Mouse (Mus musculus): ENCODE measurements at regions not wholly inside any gene's neighbourhood (a gene's known extent, or its start where the extent isn't known, plus 50 kb on each side); places are given as distances from the start of the nearest gene placed in this dataset.

DNA sequence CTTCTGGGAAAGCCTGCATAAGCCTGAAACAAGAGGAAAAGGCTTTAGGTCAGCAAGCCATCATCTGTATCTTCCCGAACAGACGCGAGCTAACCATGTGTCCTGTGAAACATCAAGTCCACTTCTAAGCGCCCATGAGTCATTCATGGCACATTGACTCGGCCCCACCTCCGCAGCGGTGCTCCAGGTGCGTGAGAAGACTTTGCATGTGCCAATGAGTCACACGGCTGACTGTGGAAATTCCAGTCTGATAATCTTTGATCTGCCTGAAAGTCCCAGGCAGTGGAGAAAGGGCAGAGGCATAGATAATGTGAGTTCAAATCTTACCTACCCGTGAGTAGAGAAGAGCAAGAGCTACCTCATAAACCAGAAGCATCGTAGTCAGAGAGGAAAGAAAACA lies 137.8 kb downstream of the Pfkfb3 start:
- Histone ChIP-seq H3K27ac (no peak overlapping the region), H3K4me3 (no peak overlapping the region)
- DNase-seq (ENCODE audit: extremely low spot score in 1 of 2, low spot score in 2 of 2): no peak
- intact Hi-C loops (cut with DNase I): no loop called here
- no peak for TF ChIP-seq CTCF (IDR thresholded peaks at IDR 0.05)

DNA sequence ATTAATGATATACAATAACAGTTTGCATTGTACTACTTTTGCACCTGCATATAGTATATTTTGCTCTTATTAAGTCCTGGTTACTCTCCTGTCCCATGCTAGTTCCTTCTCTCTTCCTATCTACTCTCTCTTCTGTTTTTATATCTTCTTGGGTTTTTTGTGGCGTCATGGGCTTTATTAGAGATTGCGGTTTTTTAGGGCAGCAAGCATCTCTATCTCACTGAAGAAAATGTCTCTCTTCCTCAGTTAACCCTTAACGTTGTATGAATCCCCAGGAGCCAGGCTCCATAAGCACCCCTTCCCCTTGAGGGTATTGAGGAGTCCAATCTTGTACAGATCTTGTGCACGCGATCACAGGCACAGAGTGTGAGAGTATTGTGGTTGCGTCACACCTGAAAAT lies 141.4 kb downstream of the Pfkfb3 start:
- H3K27ac ChIP-seq: no peak overlapping the region
- H3K4me3 ChIP-seq: no peak overlapping the region
- TF ChIP-seq CTCF (IDR thresholded peaks at IDR 0.05): no peak
- intact Hi-C loops (cut with DNase I): no loop called here
- no peak for DNase-seq (ENCODE audit: extremely low spot score in 1 of 2, low spot score in 2 of 2)

DNA sequence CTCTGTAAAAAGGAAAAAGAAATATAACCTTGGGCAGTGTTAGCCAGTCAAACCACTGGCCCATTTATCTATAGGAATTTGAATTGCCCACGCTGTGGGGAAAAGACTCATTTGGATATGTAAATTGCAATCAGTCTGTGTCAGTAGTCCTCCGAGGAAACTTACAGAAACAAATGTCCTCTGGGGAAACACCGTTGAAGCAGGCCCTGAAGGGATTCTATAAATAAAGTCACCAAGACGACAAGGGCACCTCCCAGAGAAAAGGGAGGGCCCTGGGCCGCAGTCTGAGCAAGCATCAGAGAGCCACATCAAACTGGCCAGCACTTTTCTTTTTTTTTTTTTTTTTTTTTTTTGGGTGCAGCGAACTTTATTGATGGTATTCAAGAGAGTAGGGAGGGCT lies 145.4 kb downstream of the Pfkfb3 start:
- Histone ChIP-seq H3K27ac (no peak overlapping the region), H3K4me3 (no peak overlapping the region)
- intact Hi-C loops (cut with DNase I): no loop called here
- DNase-seq (ENCODE audit: extremely low spot score in 1 of 2, low spot score in 2 of 2): no peak
- TF ChIP-seq CTCF (IDR thresholded peaks at IDR 0.05): no peak

DNA sequence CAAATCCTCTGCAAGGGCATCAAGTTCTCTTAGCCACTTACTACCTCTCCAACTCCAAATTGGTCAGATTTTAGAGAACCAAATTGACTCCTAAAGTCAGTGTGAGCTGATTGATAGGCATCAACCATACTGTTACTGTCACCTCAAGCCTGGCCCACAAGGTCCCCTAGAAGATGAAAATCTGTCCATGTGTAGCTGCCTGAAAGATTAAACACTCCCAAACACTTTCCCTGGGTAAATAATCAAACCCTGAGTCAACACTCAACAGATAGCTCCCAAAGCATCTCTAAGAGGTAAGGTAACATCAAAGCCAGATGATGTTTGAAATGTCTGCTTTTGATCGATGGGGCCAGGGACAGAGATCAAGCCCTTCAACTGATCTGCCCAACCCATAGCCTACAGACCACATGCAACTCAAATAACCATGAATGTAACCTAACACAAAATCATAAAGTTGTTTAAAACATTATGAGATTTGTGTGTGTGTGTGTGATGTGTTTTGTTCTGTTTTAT lies 147.7 kb downstream of the Pfkfb3 start:
- H3K27ac ChIP-seq: no peak overlapping the region
- intact Hi-C loops (cut with DNase I): no loop called here
- no peak for DNase-seq (ENCODE audit: extremely low spot score in 1 of 2, low spot score in 2 of 2)
- H3K4me3 ChIP-seq: no peak overlapping the region
- no peak for TF ChIP-seq CTCF (IDR thresholded peaks at IDR 0.05)

DNA sequence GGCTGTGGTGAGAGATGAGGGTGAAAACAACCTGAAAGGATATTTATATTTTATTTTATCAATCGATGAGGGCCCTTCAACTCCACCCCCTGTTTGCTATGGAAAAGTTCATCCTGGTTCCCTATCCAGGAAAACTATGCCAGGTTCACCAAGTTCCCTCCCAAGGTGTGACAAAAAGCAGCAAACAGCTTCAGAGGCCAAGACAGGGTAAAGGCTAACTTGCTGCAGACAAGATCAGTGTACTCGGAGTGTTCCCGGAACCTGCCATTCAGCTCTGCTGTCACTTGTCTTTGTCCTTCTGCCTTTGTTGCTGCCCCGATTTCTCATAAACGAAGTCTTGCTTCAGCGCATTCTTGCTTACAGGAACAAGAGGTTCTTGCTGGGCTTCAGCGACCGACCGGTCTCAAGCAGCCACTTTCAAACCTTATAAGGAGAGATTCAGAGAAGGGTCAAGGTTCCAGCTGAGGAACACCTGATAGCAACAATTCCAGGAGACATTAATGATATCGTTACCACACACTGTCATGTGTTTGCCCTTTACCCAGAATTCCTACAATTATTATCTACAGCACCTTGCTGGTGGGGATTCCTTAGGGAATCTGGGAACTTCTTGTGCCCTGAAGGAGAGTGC lies 151.5 kb downstream of the Pfkfb3 start:
- Histone ChIP-seq H3K27ac (no peak overlapping the region), H3K4me3 (no peak overlapping the region)
- no peak for DNase-seq (ENCODE audit: extremely low spot score in 1 of 2, low spot score in 2 of 2)
- TF ChIP-seq CTCF (IDR thresholded peaks at IDR 0.05): no peak
- intact Hi-C loops (cut with DNase I): no loop called here

DNA sequence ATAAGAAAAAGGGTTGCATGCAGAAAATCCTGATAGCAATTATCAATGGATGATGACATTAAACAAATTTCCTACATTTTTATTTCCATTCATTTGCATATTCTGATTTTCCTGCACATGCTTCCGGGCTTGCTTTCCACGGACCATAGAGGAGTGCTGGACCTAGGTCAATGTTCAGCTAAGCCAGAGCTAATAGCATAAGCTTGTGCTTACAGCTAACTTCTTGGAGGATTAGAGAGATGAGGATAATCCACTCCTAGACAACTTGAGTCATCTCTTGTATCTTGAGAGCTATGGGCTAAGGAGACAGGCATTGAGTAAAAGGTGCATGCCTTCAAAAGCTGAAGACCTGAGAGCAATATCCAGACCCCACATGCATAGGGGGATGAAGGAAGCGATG lies 154.5 kb downstream of the Pfkfb3 start:
- Histone ChIP-seq H3K4me3 (no peak overlapping the region), H3K27ac (no peak overlapping the region)
- DNase-seq (ENCODE audit: extremely low spot score in 1 of 2, low spot score in 2 of 2): no peak
- intact Hi-C loops (cut with DNase I): no loop called here
- no peak for TF ChIP-seq CTCF (IDR thresholded peaks at IDR 0.05)

DNA sequence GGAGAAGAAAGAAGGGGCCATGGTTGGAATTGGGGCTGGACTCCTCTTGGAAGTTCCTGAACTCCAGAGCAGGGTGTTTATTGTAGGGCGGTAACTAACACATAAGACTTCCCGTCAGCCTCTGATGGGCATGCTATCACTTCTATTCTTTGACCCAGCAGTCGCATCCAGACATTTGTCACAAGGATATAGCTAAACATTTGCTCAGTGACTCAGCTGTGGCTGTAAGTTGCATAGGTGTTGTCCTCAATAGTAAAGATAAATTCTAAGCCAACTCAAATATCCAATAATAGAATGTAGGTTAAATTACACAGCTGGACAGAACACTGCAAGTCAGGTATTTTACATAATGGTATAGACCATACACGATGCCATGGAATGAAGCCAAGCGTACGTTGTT lies 154.9 kb downstream of the Pfkfb3 start:
- no peak for TF ChIP-seq CTCF (IDR thresholded peaks at IDR 0.05)
- no peak for DNase-seq (ENCODE audit: extremely low spot score in 1 of 2, low spot score in 2 of 2)
- no peak overlapping the region for H3K4me3 ChIP-seq
- no peak overlapping the region for H3K27ac ChIP-seq
- intact Hi-C loops (cut with DNase I): no loop called here

DNA sequence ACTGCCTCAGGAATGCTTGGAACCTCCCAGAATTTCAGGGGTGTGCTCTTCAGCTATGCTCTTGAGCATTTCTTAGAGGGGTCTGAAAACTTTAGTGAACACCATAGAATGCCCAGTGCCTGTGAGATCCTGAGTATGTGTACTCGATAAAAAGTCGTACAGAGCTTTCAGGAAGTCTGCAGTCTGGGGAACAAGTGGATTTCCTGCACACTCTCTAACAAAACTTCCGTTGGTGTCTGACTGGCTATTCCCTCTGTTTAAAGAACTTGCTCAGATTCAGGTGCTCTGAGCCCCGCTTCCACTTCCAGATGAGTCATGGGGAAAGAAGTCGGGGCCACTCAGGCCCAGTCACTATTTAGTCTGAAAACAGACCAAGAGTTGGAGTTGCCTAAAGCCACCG lies 155.5 kb downstream of the Pfkfb3 start:
- H3K27ac ChIP-seq: no peak overlapping the region; the same call in 1 of the 2 replicates
- no peak for DNase-seq (ENCODE audit: extremely low spot score in 1 of 2, low spot score in 2 of 2)
- H3K4me3 ChIP-seq: no peak overlapping the region
- intact Hi-C loops (cut with DNase I): no loop called here
- no peak for TF ChIP-seq CTCF (IDR thresholded peaks at IDR 0.05)

DNA sequence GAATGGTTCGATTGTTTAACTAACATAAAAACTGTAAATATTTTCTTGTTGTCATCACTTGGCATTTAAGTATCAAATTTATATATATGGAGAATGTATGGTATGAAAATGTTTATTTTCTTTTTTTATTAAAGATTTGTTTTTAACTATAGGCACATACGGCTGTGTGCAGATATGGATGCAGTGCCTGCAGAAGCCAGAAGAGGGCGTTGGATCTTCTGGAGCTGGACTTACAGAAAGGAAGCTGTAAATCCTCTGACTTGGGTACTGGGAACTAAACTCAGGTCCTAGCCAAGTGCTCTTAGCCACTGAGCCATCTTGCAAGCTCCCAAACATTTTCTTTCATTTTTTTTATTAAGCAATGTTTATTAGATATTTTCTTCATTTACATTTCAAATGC lies 157.0 kb downstream of the Pfkfb3 start:
- TF ChIP-seq CTCF (IDR thresholded peaks at IDR 0.05): peak; percentile 10; the same call in 1 of the 2 replicates
- Histone ChIP-seq H3K4me3 (no peak overlapping the region), H3K27ac (no peak overlapping the region)
- intact Hi-C loops (cut with DNase I): no loop called here
- DNase-seq (ENCODE audit: extremely low spot score in 1 of 2, low spot score in 2 of 2): no peak

DNA sequence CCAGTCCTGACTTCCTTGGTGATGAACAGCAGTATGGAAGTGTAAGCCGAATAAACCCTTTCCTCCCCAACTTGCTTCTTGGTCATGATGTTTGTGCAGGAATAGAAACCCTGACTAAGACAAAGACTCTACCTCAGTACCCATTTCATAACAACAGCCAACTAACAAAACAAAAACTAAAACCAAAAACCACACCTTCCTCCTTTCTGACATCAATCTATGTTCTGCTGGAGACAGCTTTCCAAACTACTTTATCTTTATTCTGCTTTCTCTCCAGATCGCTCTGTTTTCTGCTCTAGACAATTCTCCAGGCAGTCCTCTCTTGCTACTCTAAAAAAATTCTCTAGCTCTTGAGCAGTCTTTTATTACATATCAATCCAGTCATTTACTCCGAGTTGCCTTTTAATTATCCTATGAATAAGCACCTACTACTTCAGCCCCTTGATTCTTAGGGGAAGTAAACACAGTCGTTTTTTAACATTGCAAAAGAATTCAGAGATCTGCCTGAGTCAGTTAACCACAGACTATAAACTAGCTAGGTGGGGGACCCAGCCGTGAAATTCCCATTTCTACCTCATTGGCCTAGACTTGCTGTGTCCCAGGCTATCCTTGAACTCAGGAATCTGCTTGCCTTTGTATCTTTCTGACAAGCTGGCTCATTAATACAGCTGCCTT lies 159.1 kb downstream of the Pfkfb3 start:
- no peak for TF ChIP-seq CTCF (IDR thresholded peaks at IDR 0.05)
- no peak overlapping the region for H3K27ac ChIP-seq
- no peak overlapping the region for H3K4me3 ChIP-seq
- no peak for DNase-seq (ENCODE audit: extremely low spot score in 1 of 2, low spot score in 2 of 2)
- intact Hi-C loops (cut with DNase I): no loop called here

DNA sequence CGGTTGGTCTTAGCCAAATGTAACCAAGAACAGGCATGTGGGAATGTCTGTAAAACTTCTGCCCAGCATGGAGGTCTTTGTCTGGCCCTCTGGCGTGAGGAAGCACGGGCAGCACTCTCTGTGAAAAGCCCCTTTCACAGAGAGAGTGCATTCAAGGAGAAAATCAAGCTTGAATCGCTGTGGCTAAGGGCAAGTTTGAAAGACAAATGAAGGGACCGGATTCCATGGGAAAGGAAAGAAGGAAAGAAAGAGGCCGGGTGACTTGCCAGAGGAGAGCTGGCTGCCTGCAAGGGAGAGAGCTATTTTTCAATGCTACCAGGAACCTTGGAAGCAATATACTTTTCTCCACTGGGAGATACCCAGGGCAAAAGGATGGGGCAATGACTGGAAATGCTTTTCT lies 162.2 kb downstream of the Pfkfb3 start:
- peak in 1 of 2 experiments; percentile 13 for DNase-seq (ENCODE audit: extremely low spot score in 1 of 2, low spot score in 2 of 2)
- intact Hi-C loops (cut with DNase I): no loop called here
- TF ChIP-seq CTCF (IDR thresholded peaks at IDR 0.05): no peak
- Histone ChIP-seq H3K27ac (no peak overlapping the region), H3K4me3 (no peak overlapping the region)

DNA sequence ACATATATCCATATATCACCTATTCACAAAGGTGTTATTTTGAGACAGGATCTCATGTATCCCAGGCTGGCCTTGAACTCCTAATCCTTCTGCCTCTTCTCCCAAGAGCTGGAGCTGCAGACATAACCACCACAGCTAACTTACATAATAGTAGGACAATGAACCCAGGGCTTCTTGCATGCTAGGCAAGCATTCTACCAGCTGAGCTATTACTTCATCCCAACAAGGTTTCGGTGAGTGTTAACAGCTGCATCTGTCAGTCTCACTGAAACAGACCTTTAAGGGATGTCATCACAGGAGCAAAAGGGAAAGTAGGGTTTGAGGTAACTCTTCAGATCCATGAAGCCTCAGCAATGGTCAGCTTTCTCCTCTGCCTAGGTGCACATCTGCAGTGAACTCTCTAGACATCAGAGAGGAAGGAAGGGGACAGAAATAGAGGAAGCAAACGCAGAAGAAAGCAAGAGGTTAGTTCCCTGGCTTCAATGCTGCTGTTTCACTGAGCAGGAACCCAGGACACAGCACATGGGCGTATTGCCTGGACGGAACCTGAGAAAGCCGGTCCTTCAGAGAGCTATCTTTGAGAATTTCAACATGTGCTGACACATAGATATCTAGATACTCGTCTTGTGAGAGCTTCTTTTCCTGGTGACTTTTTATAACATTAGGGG lies 163.1 kb downstream of the Pfkfb3 start:
- no peak for TF ChIP-seq CTCF (IDR thresholded peaks at IDR 0.05)
- intact Hi-C loops (cut with DNase I): no loop called here
- no peak overlapping the region for H3K27ac ChIP-seq
- no peak overlapping the region for H3K4me3 ChIP-seq
- no peak for DNase-seq (ENCODE audit: extremely low spot score in 1 of 2, low spot score in 2 of 2)

All from left cerebral cortex, adult 2 months (tissue).